Mouse (Mus musculus) kidney, adult 18-20 months (tissue): ENCODE measurements around the gene Kcnip2.
"Not testable (repeated sequence)": the region's sequence is repeated elsewhere in the genome, so short reads cannot be mapped to it uniquely, and the experiment has no call there.

Experiments
- DNase-seq: peaks from one replicate; pipeline ENCODE4 v3.0.0; 2021

Kcnip2 gene

DNA sequence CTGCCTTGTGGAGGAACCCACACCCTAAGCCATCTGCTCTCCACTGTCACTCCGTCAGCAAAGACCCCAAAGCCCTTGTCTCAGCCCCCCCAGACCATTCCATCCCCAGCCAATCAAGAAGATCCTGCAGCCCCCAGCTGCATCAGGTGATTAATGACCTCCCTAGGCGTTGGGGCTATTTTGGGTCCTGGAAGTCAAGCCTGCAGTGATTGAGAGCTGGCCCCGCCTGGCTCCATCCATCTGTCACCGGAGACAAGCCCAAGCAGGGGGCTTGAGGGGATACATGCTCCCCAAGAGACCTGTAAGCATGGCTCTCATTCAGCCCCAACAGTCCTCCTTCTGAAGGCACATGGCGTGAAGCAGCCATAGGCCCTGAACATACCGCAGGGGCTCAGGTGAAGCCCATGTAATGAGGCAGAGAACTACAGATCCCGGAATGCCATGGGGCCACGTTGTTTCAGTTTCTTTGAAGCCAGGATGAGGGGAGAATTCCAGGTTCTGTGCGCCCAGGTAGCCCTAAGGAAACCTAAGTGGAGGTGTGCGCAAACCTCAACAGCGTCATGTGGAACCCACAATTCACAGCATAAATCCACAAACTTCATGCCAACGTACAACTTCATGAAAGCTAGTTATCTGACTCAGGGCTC is 4.7 kb downstream of the Kcnip2 start:
- DNase-seq: no peak

DNA sequence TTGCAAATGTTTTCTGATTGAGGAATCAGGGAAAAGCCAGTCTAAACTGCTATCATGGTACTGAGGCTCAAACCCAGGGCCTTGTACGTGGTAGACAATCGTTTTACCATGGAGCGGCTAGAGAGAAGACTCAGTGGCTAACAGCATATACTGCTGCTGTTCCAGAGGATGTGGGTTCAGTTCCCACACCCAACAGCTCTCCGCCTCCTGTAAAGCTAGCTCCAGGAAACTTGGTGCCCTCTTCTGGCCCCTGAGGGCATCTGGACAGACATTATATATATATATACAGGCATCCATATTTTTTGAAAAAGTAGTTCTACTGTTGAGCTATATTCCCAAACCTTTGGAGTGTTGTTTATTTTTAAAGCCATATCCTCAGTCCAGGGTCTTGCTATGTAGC is 8.1 kb downstream of the Kcnip2 start:
- DNase-seq: no peak

DNA sequence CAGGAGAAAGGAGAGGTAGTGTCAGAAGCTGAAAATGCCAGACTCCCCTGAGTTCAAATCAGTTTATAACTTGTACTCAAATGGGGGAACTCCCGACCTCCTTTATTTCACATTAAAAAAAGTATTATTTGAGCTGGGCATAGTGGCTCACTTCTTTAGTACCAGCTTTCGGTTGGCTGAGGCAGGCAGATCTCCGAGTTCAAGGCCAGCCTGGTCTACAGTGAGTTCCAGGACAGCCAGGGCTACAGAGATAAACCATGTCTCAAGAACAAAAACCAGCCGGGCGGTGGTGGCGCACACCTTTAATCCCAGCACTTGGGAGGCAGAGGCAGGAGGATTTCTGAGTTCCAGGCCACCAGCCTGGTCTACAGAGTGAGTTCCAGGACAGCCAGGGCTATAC is 10.0 kb downstream of the Kcnip2 start:
- DNase-seq: not testable (repeated sequence)

DNA sequence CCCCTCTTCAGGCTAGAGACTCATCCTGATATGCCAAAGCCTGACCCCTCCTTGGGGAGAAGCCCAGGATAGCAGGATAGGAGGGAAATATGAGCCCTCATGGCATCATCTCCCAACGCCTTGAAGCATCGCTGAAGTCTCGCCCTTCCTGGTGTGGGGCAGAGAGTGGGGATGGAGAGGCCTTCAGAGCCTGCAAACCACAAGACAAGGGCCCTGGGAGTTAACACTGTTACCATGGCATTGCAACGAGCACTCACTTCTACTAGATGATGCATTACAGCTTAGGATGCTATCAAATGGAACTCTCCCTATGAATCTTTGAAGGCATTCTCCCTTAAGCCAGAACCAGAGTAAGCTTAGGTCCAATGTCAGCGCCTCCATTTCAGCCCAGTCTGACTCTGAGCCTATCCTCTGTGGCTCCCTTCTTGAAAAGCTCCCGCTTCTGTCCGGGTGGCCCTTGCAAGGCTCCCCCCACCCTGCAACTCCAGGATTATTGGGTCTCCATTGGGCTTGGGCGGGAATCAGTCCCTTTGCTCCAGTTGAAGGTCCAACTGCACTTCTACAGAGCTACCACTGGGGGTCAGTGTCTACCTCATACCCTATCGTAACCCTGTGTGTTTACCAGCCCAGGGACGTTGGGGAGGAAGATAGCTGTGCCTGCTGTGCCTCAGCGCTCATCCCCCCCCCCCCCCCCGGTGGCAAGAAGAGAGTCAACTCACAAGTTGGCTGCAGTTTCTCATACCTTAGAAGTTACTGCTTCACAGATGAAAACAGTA is 11.1 kb downstream of the Kcnip2 start:
- no peak for DNase-seq

DNA sequence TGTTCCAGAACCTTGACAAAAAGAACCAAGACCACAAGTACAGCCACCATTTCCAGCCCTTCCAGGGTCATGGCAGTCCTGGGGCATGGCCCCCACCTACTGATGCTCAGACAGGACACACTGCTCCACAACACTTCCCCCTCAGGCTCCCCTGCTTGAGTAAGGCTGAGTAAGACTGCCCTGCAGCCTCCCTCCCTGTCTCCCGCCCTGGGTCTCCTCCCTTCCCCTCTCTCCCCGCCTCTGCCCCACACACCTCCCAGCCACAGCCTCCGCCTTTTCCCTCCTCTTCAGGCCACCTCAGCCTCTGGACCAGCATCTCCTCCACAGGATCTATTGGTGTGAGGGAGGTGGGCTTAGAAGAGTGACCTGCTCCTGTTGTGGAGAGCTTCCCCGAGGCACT is 12.5 kb downstream of the Kcnip2 start:
- no peak for DNase-seq

GRCm38 (mm10) chr19:45802702-45803101 is 13.2 kb downstream of the Kcnip2 start:
- DNase-seq: no peak

- DNase-seq: no peak
Observed at GRCm38 (mm10) chr19:45796879-45797278, 19.0 kb downstream of the Kcnip2 start.

DNA sequence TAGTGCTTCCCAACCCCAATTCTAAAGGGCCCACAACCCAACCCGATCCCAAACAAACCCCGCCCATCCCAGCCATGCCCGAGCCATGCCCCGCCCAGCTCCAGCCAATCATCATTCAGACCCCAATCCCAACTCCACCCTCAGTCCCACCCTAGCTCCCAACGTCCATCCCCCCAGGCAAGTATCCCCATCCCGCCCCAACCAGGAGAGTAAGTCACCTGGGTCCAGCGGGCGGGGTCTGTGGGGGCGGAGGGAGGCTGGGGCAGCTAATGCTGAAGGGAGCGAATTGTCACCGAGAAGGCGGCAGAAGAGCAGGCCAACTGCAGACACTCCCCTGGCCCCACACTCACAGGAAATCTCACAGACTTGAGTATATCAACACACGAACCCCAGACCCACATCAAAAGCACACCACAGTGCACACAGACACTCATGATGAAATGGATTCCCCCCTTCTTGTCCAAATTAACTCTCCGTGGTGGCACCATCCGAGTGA is 19.8 kb downstream of the Kcnip2 start:
- no peak for DNase-seq

GRCm38 (mm10) chr19:45795406-45795944 is 20.4 kb downstream of the Kcnip2 start:
- no peak for DNase-seq

DNA sequence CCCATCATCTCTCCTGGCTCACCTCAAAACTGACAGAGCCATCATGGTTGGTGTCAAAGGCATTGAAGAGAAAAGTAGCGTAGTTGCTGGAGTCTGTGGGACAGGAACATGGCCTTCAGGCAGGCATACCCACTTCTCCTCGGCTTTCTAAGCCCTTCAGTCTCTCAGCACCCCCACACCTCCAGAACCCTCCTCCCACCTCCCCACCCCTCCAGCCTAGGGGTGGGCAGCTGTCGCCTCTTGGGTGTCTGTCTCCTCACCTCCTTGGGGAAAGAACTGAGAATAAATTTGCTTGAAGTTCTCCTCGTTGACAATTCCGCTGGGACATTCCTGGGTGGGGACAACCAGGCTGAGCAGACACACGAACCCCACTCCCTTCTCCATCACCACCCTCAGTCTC is 21.1 kb downstream of the Kcnip2 start:
- no peak for DNase-seq

DNA sequence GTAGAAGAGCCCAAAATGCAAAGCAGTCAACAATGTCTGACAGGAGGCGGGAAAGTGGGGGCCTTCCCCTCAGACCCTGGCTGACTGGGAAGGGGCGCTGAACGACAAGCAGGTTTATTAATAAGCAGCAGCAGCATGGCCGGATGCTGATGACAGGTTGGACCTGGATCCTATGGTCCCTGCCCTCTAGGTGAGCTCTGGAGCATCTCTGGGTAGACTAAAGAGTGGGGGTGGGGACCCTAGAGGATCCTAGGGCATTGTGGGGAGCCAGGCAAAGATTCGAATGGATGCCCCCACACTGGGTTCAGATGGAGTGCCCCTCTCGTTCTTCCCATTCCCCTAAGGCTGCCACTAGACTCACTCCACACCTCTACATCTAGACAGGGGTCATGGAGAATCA is 23.5 kb downstream of the Kcnip2 start:
- DNase-seq: no peak

GRCm38 (mm10) chr19:45789888-45790874 is 25.7 kb downstream of the Kcnip2 start:
- no peak for DNase-seq

- DNase-seq: no peak
Observed at GRCm38 (mm10) chr19:45789365-45789764, 26.5 kb downstream of the Kcnip2 start.

DNA sequence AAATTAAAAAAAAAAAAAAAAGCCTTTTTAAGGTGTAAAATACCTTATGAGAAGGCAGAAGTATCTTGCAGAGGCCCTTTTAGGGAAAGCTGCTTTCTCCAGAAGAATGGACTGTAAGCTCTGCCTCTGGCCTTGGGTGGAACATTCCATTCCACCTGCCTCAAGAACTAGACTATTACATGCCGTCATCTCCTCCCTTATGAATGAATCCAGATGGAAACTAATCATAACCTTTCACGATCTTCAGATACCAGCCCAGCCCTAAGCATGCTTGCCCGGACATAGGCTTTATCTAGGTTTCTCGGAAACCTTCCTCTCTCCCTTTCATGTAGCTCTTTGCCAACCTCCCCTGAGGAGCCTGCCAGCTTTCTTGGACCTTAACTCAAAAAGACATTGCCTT is 27.5 kb downstream of the Kcnip2 start:
- DNase-seq: no peak

- DNase-seq: no peak
Observed at GRCm38 (mm10) chr19:45787450-45787849, 28.4 kb downstream of the Kcnip2 start.

- DNase-seq: no peak
Observed at GRCm38 (mm10) chr19:45785470-45785869, 30.4 kb downstream of the Kcnip2 start.

DNA sequence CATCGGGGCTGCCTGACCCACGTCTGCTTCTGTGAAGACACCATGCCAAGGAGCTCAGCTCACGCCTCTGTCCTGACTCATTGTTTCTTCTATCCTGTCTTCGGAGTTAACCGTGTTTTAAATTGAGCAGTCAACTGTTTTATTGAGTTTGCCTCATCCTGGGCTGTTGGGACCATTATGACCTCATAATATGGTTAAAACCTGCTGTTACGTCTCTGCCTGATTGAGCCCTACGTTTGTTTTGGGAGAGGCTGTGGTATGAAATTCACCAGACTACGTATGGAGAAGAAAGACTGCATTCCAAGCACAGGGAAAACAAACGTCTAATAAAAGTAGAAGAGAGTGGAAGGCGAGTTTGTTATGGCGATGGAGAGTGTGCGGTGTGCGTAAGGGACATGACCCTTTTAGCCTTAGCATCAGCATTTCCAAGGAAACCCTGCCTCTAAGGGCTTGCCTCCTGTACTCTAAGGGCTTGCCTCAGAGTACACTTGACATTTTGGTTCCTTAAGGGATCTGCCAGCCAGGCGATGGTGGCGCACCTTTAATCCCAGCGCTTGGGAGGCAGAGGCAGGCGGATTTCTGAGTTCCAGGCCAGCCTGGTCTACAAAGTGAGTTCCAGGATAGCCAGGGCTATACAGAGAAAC is 31.8 kb downstream of the Kcnip2 start:
- no peak for DNase-seq

GRCm38 (mm10) chr19:45783181-45783932 is 32.5 kb downstream of the Kcnip2 start, which contains the start of gene Mgea5:
Mgea5 (minus strand) TSS chr19:45783837.
- DNase-seq: peak; percentile 98

DNA sequence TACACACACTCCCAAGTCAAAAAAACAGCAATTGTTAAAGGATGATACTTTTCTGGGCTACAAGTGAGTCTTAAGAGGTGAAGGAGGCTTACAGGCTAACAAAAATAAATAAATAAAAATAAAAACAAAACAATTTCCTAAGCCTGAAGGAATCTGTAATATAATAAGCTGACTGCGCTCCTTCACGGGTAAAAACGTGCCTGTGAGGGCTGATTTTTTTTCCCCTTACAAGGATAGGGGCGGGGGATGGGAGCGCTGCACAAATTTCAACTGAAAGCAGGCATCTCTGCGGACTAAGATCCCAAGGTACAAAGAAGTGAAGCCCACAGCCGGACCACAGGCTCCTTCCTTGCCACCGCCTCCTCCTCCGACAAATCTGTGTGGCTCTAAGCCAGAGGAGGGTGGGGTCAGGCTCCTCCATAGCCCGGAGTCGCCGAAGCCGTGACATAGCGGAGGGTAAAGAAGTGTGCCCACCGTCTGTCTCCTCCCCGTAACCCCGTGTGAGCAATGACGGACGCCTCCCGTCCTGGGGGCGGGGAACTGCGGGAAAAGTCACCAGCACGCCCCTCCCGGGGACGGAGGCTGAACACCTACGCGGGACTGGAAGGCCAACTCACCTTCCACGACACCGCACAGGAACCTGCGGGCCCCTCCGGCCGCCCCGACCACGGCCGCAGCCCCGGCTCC is 33.4 kb downstream of the Kcnip2 start:
- DNase-seq: peak; percentile 81

DNA sequence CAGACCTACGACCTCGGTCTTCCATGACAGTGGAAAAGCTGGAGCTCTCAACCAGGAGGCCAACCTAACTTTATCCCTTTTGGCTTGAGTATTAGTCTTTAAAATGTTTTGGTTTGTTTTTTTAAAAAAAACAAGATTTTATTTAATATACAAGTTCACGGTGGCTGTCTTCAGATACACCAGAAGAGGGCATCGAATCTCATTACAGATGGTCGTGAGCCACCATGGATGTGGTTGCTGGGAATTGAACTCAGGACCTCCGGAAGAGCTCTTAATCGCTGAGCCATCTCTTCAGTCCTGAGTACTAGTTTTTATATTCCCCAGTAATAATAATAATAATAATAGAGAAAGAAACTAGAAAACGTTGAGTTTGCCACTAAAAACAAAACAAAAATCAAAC is 34.2 kb downstream of the Kcnip2 start:
- no peak for DNase-seq

DNA sequence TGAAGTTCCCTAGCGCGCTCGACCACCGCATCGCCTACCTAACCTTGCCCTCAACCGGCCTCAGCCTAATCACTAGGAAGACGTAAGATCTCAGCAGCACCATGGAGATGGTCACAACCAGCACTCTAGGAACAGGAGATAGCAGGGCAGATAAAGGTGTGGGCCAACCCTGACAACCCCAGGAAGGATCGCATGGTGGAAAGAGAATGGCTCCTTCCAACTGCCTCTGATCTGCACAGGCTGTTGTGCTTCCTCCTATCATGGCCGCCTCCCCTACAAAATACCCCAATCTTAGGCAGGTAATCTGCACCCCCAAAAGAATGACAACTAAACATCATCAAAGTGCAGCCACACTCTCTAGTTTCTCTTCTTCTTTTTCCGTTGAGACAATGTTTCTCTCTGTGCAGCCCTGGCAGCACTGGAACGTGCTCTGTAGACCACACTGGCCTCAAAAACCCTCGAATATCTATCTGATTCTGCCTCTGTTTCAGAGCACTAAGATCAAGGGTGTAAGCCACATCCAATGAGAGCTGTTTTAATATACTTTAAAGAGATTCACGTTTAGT is 35.4 kb downstream of the Kcnip2 start:
- no peak for DNase-seq
